Mouse (Mus musculus) neural tube, embryonic 11.5 days (tissue): ENCODE results near the gene Cyp2u1. TPM values are rescaled to one million over a fixed set of nuclear protein-coding genes. Genes with fewer than 3 reads are reported as not detected.

ENCODE experiments used
- ATAC-seq: fragments of 200-750 bp; cut with Nextera tagmentation; 2 replicates; pipeline ENCODE4 v1.8.0; 2017; ENCODE audit warnings: moderate number of reproducible peaks, mild to moderate bottlenecking, moderate TSS enrichment, moderate library complexity; ENCODE audit not compliant: insufficient read depth, low FRiP score, low TSS enrichment
- DNase-seq: peaks from one replicate; pipeline ENCODE4 v3.0.0-alpha.2; 2015; ENCODE audit warnings: low spot score
- H3K27ac ChIP-seq: fragments of 300-500 bp; sonication (generic); 2 replicates; pipeline ENCODE4 v1.5.1; 2014; ENCODE audit warnings: low read depth, mild to moderate bottlenecking, low read length
- H3K27me3 ChIP-seq: fragments of 300-500 bp; sonication (generic); 2 replicates; pipeline ENCODE4 v1.6.1; 2014; ENCODE audit warnings: mild to moderate bottlenecking, low read length, mixed read lengths; ENCODE audit not compliant: control insufficient read depth, insufficient read depth
- H3K36me3 ChIP-seq: fragments of 300-500 bp; sonication (generic); 2 replicates; pipeline ENCODE4 v1.6.1; 2014; ENCODE audit warnings: mild to moderate bottlenecking, low read length, moderate library complexity, mixed read lengths; ENCODE audit not compliant: control insufficient read depth, insufficient read depth
- H3K4me1 ChIP-seq: fragments of 300-500 bp; sonication (generic); 2 replicates; pipeline ENCODE4 v1.6.1; 2014; ENCODE audit warnings: low read length, mixed read lengths; ENCODE audit not compliant: control insufficient read depth, insufficient read depth
- H3K4me2 ChIP-seq: fragments of 300-500 bp; sonication (generic); 2 replicates; pipeline ENCODE4 v1.6.1; 2014; ENCODE audit warnings: low read depth, mild to moderate bottlenecking, moderate library complexity
- H3K4me3 ChIP-seq: fragments of 300-500 bp; sonication (generic); 2 replicates; pipeline ENCODE4 v1.5.1; 2014; ENCODE audit warnings: low read depth, low read length
- H3K9ac ChIP-seq: fragments of 300-500 bp; sonication (generic); 2 replicates; pipeline ENCODE4 v1.6.1; 2014; ENCODE audit warnings: mild to moderate bottlenecking, low read length
- H3K9me3 ChIP-seq: fragments of 300-500 bp; sonication (generic); 2 replicates; pipeline ENCODE4 v1.6.1; 2016; ENCODE audit warnings: low read length; ENCODE audit not compliant: control insufficient read depth
- WGBS: fragments of 180-500 bp; shearing (Covaris S2); extraction: QIAGEN DNeasy Blood & Tissue Kit; methylation state at CpG from one replicate; pipeline ENCODE4 v1.1.7; 2014; 5-methylcytosine and 5-hydroxymethylcytosine counted together
- polyA plus RNA-seq: library from polyadenylated mRNA; unstranded; fragments of >200 nt; fragmentation: Nextera tagmentation; extraction: Ambion mirVana; gene quantifications from 2 replicates; pipeline ENCODE4 v1.2.1, GENCODE M21; 2014

The Cyp2u1 gene
- polyA plus RNA-seq, 1 experiment from 2014 or later, result 2.3 TPM

DNA sequence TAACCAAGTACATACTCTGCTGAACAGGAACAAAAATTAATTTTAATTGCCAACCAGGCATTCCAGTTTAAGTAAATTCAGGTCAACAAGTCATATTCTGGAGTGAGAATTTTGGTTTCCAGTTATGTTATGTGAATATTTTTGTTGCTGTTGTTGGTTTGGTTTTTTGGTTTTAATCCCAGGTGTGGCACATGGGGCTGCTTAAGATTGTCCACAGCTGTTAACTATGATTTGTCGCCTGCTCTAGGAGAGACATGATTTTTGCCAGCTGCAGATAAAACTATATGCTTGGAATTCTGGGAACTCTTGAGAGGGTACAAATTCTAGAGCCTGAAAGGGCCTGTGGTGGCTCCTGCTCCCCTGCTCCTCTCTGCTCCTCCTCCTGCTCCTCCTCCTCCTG is 14.1 kb upstream of the Cyp2u1 start:
- Histone ChIP-seq H3K9ac (no peak overlapping the region), H3K4me1 (no peaks in the 10 kb centered on the region), H3K4me2 (no peak overlapping the region), H3K9me3 (no peaks in the 10 kb centered on the region), H3K27me3 (no peaks in the 10 kb centered on the region), H3K36me3 (no peaks in the 10 kb centered on the region), H3K27ac (no peak overlapping the region), H3K4me3 (no peak overlapping the region)
- ATAC-seq, result no peak
- 91% methylated on average over 1 of the region's 1 CpGs for WGBS
- DNase-seq, result no peak

DNA sequence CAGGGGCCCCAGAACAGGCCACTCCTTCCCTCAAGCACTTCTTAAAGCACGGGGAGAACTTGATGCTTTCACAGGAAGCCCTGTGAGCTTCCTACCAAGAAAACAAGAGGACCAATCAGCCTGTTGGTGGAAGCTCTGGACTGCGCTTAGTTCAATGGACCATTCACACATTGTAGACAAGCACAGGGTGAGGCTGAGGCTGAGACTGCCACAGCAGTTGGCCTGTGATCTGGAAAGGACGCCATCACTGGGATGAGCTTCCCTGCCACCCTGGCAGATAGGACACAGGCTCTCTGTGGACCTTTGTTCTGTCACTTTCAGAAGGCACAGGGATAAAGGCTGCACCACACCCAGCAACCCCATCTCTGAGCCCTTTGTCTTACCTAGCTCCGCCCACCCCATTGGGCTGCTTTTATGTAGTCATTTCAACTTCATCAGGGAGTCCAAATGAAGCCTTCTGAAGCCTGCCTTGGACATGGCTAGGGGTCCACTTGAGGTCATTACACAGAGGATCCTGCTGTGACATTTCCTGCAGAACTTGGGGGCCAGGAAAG is 13.0 kb upstream of the Cyp2u1 start:
- H3K4me2 ChIP-seq, result no peak overlapping the region
- DNase-seq (no peak), ATAC-seq (no peak)
- no peak overlapping the region for H3K4me3 ChIP-seq
- H3K36me3 ChIP-seq, result no peaks in the 10 kb centered on the region
- no peak overlapping the region for H3K27ac ChIP-seq
- 30% methylated on average over 4 of the region's 4 CpGs for WGBS
- no peaks in the 10 kb centered on the region for H3K27me3 ChIP-seq
- H3K9ac ChIP-seq, result no peak overlapping the region
- no peaks in the 10 kb centered on the region for H3K4me1 ChIP-seq
- H3K9me3 ChIP-seq, result no peaks in the 10 kb centered on the region

DNA sequence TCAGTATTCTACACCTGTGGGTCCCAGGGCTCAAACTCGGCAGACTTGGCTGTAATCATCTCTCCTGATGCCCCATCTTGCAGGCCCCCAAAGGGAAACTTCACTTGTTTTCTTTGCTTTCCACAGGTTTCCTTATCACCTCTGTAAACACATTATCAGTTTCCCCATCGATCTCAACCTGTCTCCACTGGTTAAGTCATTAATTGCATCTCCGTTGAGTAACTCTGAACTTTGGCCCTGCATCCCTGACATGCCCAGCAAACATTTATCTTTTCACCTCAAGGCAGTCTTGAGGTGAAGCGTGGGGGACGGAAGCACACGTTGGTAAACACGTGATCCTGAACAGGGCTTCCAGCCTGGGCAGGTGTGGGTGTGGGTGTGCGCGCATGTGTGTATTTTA is 9.3 kb upstream of the Cyp2u1 start:
- 92% methylated on average over 9 of the region's 9 CpGs for WGBS

DNA sequence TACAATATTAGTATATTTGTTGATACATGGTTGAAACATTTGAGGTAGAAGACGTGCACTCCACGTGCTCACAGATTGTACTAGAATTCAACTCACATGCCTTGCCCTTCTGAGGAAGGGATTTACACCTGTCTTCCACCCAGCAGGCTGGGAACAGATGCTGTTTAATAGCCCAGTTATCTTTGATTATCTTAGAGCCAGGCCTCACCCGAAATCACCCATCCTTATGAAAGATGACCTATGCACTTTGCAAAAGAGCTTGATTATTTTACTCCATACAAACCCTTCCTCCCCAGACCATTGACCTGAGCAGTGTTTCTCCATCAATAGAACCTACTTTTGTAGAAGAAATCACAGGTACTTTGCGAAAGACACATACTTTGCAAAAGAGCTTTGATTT is 7.5 kb upstream of the Cyp2u1 start:
- WGBS, result 84% methylated on average over 4 of the region's 4 CpGs
- DNase-seq (no peak), ATAC-seq (no peak)
- H3K4me1 ChIP-seq, result no peaks in the 10 kb centered on the region
- H3K4me2 ChIP-seq, result no peak overlapping the region
- H3K27me3 ChIP-seq, result no peaks in the 10 kb centered on the region
- H3K9me3 ChIP-seq, result no peaks in the 10 kb centered on the region
- no peak overlapping the region for H3K4me3 ChIP-seq
- H3K36me3 ChIP-seq, result no peaks in the 10 kb centered on the region
- H3K27ac ChIP-seq, result no peak overlapping the region
- no peak overlapping the region for H3K9ac ChIP-seq

More for the DNA sequence above, 9.3 kb upstream of the Cyp2u1 start:
- H3K4me2 ChIP-seq, result no peak overlapping the region
- ATAC-seq (no peak), DNase-seq (no peak)
- no peaks in the 10 kb centered on the region for H3K9me3 ChIP-seq
- no peaks in the 10 kb centered on the region for H3K36me3 ChIP-seq
- no peak overlapping the region for H3K27ac ChIP-seq
- no peaks in the 10 kb centered on the region for H3K27me3 ChIP-seq
- H3K4me1 ChIP-seq, result no peaks in the 10 kb centered on the region
- no peak overlapping the region for H3K4me3 ChIP-seq
- H3K9ac ChIP-seq, result no peak overlapping the region

DNA sequence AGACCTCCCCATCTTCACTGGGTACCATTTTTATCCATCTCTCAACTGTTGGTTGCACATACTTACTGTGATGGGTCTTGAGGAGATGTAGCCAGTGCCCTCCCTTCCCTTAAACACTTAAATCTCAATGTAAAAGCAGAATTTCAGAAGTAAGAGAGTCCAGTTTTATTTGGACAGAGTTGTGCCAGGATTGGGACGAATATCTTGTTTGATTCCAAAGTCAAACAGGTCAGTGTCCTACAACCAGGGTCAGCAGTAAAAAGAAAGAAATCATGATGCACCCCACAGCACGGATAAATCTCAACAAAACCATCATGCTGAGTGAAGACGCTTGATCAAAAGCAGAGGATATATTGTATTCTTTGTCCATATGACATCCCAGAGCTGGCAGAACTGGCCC is 4.8 kb upstream of the Cyp2u1 start:
- H3K4me3 ChIP-seq, result no peak overlapping the region
- DNase-seq (no peak), ATAC-seq (no peak)
- no peaks in the 10 kb centered on the region for H3K36me3 ChIP-seq
- no peak overlapping the region for H3K27ac ChIP-seq
- no peak overlapping the region for H3K4me2 ChIP-seq
- no peaks in the 10 kb centered on the region for H3K9me3 ChIP-seq
- no peaks in the 10 kb centered on the region for H3K27me3 ChIP-seq
- 90% methylated on average over 3 of the region's 3 CpGs for WGBS
- no peak overlapping the region for H3K9ac ChIP-seq
- no peaks in the 10 kb centered on the region for H3K4me1 ChIP-seq

DNA sequence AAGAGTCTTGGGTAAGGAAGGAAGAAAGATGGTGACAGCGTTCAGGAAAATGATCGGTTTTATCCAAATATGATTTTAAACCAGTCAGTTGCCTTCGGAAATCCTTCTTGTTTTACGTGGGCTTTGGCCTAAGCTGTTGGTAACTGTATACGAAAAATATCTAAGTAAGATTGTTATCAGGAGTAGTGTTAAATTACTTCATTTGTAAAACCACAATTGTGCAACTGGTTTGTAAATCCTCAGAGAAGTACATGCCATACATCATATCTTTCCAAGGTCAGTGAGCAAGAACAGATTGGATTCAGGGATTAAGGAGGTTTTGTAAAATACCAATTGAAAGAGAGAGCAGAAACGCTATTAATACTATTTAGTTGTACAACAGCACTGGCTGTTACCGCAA is 3.2 kb upstream of the Cyp2u1 start:
- no peaks in the 10 kb centered on the region for H3K4me1 ChIP-seq
- H3K4me2 ChIP-seq, result no peak overlapping the region
- 91% methylated on average over 7 of the region's 7 CpGs for WGBS
- no peaks in the 10 kb centered on the region for H3K27me3 ChIP-seq
- no peak overlapping the region for H3K9ac ChIP-seq
- DNase-seq (no peak), ATAC-seq (no peak)
- H3K36me3 ChIP-seq, result no peaks in the 10 kb centered on the region
- H3K9me3 ChIP-seq, result no peaks in the 10 kb centered on the region
- no peak overlapping the region for H3K27ac ChIP-seq
- H3K4me3 ChIP-seq, result no peak overlapping the region

DNA sequence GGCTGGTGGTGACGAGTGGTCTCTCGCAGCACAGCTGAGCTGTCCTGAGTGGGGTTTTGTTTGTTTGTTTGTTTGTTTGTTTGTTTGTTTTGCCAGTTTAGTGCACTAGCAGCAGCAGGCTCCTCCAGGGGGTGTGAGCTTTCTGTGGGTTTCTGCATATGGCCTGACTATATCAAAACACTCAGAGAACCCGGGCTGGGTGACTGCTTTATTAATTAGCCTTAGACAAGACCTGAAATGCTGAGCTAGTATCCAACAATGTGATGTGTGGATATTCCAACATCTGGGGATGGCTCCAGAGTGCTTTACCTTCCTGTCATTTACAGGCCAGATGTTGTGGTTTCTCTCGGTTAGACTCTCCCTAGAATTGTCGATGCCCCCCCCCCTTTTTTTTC is 290 bp upstream of the Cyp2u1 start:
- Histone ChIP-seq H3K9ac (no peak overlapping the region; the same call in 1 of the 2 replicates), H3K9me3 (no peaks in the 10 kb centered on the region), H3K4me1 (no peaks in the 10 kb centered on the region), H3K4me3 (peak overlapping the region; percentile 68), H3K27ac (no peak overlapping the region), H3K4me2 (peak overlapping the region; percentile 98), H3K36me3 (no peaks in the 10 kb centered on the region), H3K27me3 (no peaks in the 10 kb centered on the region)
- WGBS, result 25% methylated on average over 5 of the region's 5 CpGs
- DNase-seq (no peak), ATAC-seq (no peak; the same call in 1 of the 2 replicates)

DNA sequence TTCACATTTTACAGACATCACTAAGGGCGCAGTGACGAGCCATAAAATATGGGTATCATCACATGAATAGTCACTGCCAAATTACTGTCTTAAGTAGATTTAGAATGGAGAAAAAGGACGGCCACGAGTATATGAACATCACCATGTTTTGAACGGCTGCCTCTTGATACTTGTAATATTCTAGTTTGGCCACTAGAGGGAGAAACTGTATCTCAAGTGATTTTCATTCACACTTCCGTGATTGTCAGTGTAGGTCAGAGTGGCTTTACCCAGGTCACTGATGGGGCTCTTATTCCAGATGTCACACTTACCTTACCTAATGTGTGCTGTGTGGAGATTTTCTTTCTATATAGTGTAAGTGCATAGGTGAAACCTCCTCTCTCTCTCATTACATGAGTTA is 3.1 kb downstream of the Cyp2u1 start:
- Histone ChIP-seq H3K4me3 (no peak overlapping the region), H3K4me2 (no peak overlapping the region), H3K9me3 (no peaks in the 10 kb centered on the region), H3K27me3 (no peaks in the 10 kb centered on the region), H3K27ac (no peak overlapping the region), H3K4me1 (no peaks in the 10 kb centered on the region), H3K9ac (no peak overlapping the region), H3K36me3 (no peaks in the 10 kb centered on the region)
- ATAC-seq (no peak), DNase-seq (no peak)
- 11% methylated on average over 6 of the region's 6 CpGs for WGBS

DNA sequence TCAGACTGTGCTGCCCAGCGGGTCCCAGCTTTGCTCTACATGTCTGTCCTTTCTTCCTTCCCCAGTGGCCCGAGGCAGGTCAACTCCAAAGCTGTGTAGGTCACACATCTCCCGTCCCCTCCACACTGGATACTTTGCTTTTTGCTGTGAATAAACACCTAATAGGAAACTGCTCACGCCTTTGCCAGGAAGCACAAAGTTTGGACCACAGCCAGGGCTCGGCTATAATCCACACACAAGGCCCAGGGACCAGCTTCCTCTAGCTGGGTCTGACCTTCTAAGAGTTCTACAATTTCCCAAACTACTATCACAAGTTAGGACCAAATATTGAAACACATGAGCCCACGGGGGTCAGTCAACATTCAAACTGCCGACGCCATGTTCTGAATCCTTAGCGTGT is 3.9 kb downstream of the Cyp2u1 start:
- DNase-seq (no peak), ATAC-seq (no peak)
- H3K4me3 ChIP-seq, result no peak overlapping the region
- H3K36me3 ChIP-seq, result no peaks in the 10 kb centered on the region
- no peaks in the 10 kb centered on the region for H3K27me3 ChIP-seq
- H3K4me1 ChIP-seq, result no peaks in the 10 kb centered on the region
- 89% methylated on average over 9 of the region's 9 CpGs for WGBS
- H3K27ac ChIP-seq, result no peak overlapping the region
- H3K9ac ChIP-seq, result no peak overlapping the region
- H3K4me2 ChIP-seq, result no peak overlapping the region
- H3K9me3 ChIP-seq, result no peaks in the 10 kb centered on the region
